Mouse (Mus musculus) ES-E14 (cell line): ENCODE data around the gene Creld2.

Experiments
- CHD2 ChIP-seq: IDR thresholded peaks from 2 replicates; pipeline ENCODE4 v1.6.1; 2014; ENCODE audit warnings: mild to moderate bottlenecking, low read depth, low read length, inconsistent platforms
- HCFC1 ChIP-seq: IDR thresholded peaks from 2 replicates; pipeline ENCODE4 v1.6.1; 2012; ENCODE audit warnings: low read length, inconsistent platforms, borderline replicate concordance; ENCODE audit not compliant: insufficient read depth
- ZC3H11A ChIP-seq: IDR thresholded peaks from 2 replicates; pipeline ENCODE4 v1.6.1; 2012; ENCODE audit warnings: low read depth, mild to moderate bottlenecking, inconsistent platforms, low read length, borderline replicate concordance
- ZNF384 ChIP-seq: IDR thresholded peaks from 2 replicates; pipeline ENCODE4 v1.6.1; 2012; ENCODE audit warnings: low read depth, low read length, inconsistent platforms

GRCm38 (mm10) chr15:88840126-88840525 is 20.7 kb downstream of the Creld2 start:
- TF ChIP-seq HCFC1 (no peak), CHD2 (no peak), ZC3H11A (no peak), ZNF384 (no peak)
